Mouse (Mus musculus): Measurements from ENCODE around the gene Spaca3.

Spaca3 gene

DNA sequence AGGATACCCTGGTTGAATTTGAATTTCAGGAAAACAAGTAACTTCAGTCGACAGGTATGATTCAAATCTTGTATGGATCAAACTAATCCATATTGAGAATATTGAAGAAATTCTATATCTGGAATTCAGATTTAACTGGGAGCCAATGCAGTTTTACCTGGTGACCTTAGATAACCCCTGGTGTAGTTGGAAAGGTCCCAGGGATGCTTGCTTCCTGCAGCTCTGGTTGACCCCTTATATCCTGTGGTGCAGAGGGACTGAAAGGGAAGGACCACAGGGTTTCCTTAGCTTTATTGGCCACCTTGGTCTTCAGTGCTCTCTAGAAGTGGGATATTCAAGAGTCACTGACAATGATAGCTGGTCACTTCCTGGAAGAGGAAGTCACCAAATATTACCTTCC is 9.9 kb downstream of the Spaca3 start:
- no peak for DNase-seq (ENCODE audit: low spot score)

DNA sequence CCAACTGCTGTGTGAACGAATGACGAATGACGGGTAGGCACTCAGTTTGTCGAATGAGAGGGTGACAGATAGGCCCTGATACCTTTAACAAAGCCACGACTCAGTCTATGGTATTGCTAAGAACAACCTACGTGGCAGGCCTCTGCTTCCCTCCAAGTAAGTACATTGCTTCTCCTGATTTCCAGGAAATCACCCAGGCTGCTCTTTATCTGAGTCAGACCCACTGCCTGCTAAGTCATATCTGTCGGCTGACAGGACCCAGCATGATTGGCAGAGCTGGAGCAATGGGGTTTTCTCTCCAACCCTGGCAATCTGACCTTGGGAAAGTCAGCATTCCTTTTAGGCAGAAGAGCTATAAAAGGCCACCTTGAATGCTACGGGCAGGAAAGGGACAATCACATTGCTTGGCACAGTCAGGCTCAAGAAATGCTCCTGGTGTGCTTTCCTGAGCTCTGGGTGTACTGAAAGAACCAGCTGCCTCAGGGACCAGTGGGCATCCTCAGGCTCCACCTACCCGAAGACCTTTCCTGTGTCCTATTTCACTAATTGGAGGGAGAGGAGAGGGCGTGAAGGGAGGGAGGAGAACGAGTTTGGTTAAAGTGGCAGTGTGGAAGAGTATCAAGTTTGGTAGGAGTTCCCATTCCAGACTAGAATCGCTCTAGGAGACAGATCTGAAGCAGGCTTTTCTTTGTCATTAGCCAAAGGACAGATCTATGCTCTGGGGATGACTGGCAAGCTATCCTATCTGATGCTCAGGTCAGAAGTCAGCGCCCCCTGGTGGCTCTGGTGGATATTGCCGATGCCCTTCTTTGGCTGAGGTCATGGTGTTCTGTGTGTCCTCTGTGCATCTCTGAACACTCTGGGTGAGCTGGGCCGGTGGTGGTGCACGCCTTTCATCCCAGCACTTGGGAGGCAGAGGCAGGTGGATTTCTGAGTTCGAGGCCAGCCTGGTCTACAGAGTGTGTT is 14.6 kb downstream of the Spaca3 start:
- DNase-seq (ENCODE audit: low spot score) = peak; percentile 75

DNA sequence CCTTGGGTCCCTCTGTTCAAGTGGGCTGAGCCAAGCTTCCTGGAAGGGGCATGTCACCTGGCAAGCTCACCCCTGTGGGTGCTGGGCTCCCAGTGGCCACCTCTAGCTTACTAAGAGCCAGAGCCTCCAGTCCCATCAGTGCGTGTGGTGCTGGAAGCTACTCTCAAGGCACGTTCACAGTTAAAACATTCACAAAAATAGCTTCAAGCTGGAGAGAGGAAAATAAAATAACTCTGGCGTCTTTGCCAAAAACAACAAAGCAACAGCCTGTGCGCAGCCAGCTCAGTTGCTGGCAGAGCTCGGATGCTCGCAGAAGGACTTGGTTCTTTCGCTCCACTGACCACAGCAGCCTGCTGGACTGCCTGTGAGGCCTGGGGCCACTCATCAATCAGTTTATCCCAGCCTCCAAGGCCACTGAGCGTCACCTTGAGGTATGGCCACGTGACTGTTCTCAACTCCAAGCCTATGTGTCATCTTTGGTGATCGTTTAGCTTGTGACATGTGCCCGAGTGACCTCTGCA is 19.0 kb downstream of the Spaca3 start:
- peak; percentile 62 for DNase-seq (ENCODE audit: low spot score)

DNA sequence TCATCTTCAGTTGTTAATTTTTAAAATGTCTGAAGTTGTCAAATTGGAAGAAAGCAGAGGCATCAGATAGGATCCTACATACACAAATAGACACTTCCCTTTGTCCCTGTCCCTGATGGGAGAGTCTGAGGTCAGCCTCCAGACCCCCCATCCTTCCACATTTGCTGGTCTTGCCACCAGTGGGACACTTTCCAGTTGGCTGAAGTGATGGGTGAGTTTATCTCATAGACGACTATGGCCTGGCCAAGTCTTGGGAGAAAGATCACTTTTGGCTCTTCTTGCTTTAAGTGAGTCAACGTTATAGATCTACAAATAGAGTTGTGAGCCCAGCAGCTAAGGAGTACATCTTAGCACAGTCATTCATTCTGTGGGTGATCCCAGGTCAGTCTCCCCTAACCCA is 19.9 kb downstream of the Spaca3 start:
- no peak for DNase-seq (ENCODE audit: low spot score)

DNA sequence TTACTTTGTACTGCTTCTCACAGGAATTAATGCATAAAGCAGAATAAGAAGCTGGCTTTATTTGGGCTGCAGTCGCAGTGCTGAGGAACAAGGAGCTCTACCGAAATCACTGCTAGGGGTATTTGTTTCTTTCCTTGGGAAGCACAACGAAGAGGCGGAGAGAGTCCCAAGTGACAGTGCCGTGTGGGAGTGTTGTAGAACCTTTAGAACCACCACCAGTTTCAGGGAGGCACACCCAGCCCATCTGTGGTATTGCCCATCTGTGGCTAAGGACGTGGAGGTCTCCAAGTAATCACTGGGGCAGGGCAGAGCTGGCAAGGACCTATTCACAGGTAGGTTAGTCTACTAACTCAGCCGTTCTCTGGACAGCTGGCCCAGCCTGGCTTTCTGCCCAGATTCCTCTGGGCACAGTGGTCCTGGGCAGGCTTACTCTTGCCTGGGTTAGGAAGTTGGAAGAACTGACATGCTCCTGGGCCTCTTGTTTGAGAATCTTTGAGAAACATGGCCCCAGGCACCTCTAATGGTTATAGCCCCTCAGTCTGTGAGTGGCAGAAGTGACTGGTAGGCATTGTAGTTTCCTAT is 24.2 kb downstream of the Spaca3 start:
- no peak for DNase-seq (ENCODE audit: low spot score)

DNA sequence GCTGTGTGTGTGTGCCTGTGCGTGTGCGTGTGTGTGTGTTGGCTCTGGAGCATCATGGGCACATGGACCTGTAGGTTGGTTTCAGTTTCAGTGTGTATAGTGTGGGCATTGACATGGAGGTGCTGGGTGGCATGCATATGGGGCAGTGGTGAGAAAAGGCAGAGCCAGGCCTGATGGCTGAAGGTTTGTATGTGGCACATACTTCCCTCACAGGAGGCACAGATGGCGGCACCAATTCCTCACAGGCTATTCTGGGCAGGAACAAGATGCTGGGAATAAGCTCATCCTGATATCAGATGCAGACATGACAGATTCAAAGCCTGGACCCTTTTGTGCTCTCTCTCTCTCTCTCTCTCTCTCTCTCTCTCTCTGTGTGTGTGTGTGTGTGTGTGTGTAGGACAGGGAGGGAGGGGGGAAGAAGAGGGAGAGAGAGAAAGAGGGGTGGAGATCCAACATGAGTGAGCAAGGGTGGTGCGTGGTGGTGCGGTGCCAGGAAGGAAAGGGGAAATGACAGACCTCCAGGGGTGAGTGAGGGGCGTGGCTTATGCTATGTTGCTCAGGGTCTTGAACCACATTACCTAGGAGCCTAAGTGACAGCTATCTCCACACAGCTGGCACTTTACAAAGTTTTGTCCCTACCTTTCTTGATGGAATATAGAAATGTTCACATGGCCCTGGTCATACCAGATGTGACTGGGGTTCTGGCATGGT is 26.5 kb downstream of the Spaca3 start:
- DNase-seq (ENCODE audit: low spot score) = peak; percentile 53

DNA sequence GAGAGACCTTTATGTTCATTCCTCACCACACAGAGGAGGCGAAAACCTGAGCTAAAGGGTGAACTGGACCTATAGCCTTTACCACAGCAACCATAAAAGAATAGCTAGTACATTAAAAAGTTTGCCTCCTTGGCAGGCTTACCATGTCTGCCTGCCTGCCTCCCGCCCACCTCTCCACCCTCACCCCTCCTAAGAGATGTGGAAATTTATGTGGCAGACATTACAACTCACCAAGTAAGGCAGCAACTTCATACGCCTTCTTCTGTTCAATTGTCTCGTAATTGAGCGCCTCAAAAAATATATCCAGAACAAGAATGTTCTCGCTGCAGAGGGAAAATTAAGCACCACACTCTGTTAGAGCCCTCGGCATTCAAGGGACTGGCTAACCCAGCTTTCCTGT is 28.2 kb downstream of the Spaca3 start:
- DNase-seq (ENCODE audit: low spot score) = no peak

DNA sequence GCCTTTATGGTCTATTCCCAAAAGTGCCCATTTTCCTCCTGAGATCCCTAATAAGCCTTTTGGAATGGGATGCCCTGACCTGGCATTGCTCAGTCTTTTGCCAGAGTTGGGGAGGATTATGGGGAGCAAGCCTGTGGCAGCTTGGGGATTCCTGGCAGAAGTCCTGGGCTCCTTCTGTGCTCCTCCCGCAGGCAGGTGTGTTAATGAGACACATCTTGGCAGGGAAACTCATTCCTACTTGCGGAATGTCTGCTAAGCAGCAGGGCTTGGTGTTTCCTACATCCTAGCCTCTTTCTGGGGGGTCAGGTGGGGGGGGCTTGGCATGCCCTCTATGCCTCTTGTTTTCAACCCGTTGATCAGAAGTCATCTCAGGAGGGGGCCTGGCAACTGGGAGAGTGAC is 28.9 kb downstream of the Spaca3 start:
- no peak for DNase-seq (ENCODE audit: low spot score)

DNA sequence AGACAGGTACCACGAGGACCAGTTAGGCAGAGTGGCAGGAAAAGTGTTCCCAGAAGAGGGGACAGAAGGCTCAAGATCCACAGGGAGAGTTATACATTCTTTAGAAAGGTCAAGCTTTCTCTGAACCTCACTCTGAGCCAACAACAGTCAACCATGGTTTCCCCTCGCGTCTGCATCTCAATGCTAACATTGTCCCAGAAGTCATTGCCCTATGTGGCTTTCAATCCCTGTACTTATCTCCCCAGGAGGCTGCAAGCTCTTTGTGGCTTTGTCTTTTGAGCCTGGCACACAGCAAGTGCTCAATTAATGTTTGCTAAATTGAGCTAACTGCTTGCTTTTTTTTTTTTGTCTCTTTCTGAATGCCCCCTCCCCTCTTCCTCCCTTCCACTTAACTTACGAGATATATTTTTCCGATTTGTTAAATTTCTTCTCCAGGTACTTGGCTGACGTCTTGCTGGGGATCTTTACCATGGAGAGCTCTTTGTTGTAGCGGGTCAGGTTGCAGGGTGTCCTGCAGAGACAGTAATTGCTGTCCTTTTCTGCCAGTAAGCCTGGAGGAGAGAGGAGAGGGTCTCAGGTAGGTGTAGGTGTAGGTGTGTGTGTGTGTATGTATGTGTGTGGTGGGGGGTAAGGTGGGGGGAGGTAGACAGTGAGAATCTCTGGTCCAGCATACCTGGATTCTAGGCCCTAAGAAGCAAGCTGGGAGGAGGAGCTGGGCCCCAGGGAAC is 31.3 kb downstream of the Spaca3 start:
- DNase-seq (ENCODE audit: low spot score) = no peak

DNA sequence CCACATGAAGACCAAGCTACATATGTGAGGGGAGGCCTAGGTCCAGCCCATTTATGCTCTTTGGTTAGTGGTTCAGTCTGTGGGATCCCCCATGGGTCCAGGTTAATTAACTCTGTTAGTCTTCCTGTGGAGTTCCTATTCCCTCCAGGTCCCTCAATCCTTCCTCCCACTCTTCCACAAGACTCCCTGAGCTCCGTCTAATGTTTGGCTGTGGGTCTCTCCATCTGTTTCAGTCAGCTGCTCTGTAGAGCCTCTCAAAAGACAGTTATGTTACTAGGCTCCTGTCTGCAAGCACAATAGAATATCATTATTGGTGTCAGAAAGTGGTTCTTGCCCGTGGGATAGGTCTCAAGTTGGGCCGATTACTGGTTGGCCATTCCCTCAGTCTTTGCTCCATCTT is 37.7 kb downstream of the Spaca3 start:
- DNase-seq (ENCODE audit: low spot score) = no peak

DNA sequence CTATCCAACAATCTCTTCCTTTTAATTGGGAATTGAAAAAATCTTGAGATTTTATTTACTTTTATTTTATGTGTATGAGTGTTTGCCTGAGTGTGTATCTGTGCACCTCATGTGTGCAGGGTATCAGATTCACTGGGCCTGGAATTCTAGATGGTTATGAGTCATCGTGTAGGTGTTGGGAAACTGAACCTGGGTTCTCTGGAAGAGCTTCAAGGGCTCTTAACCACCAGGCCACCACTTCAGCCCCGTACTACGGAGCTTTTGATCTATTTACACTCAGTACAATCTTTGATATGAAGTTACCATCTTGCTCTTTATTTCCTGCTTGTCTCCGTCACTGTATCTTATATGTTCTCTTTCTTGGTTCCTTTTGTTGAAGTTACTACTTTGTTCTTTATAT is 42.4 kb downstream of the Spaca3 start:
- DNase-seq (ENCODE audit: low spot score) = no peak

DNA sequence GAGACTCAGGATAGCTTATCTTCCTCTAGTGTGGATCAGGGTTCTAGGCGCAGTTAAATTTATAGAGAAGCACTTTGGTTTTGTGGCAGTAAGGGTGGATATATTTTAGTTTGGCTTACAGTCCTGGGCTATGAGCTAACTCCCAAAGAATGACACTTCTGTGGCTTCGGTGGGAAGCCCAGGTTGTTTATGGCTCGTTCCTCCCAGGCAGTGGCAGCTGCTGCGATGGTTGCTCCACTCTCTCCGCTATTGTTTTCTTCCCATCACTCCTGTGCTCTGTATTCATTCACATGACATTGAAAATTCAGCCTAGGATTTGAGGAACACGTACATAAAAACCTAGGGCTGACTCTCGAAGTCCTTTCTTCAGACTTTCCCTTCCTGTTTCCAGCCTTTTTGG is 44.5 kb downstream of the Spaca3 start:
- DNase-seq (ENCODE audit: low spot score) = no peak

DNA sequence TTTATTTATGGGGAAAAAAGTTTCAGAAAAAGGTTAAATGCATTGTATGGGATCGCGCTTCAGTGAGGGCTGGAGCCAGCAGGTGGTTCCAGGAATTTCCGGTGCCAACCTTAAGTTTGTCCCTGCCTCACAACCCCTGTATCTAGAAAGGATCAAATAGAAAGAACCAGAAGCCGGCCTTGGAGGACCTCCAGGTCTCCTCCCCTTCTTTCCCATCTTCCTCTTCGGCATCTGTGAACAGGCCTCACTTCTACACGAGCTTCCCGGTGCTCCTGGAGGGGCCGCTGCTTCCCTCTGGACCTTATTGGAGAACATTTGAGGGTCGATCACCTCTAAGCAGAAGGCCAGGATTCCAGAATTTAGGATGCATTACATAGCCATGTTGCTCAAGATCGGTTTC is 45.3 kb downstream of the Spaca3 start:
- no peak for DNase-seq (ENCODE audit: low spot score)

DNA sequence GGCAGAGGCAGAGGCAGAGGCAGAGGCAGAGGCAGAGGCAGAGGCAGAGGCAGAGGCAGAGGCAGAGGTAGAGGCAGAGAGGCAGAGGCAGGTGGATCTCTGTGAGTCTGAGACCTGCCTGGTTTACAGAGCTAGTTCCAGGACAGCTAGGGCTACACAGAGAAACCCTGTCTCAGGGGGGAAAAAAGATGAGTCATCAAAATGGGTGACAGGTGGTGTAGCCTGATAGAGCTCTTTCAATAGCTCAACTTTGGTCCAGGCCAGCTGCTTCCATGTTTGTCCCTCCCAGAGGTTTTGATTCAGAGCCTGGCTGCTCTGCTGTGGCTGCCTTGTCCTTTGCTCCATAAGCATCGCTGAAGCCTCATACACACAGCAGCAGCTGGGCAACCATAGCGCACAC is 46.4 kb downstream of the Spaca3 start:
- no peak for DNase-seq (ENCODE audit: low spot score)

DNA sequence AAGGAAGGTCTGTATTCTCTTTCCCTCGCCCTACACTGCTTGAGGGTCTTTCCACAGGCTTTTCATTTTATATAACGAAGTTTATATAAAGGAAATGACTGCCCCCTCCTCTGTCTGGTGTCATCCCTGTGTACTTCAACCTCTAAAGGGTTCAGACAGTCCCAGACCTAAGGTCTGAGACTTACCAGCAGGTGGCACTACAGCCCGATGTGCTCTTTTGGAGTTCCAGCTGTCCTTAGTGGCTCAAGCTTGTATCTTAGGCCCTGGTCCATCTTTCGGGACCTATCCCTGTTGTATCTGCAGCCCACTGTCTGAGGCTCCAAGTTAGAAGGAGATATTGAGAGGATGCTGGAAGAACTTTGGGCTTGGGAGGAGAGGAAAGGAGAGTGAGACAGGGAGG is 48.3 kb downstream of the Spaca3 start:
- peak; percentile 75 for DNase-seq (ENCODE audit: low spot score)

DNA sequence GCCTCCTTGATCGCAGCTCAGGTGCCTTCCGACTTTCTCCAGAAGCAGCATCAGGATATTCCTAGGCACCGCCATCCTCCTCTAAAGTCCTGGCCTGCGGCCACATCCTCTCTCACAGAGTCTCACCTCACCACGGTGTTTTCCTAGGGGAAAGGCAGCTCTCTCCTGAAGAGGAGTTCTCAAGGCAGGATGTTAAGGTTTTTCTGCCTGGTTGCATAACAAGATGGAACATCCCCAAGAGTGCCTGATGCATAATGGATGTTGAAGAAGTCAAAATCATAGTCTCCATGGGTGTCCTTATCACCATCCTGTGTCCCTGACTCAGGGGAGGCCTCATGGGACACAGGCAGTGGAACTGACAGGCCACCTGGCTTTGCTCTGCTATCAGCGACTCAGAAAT is 49.7 kb downstream of the Spaca3 start:
- DNase-seq (ENCODE audit: low spot score) = peak; percentile 29

DNA sequence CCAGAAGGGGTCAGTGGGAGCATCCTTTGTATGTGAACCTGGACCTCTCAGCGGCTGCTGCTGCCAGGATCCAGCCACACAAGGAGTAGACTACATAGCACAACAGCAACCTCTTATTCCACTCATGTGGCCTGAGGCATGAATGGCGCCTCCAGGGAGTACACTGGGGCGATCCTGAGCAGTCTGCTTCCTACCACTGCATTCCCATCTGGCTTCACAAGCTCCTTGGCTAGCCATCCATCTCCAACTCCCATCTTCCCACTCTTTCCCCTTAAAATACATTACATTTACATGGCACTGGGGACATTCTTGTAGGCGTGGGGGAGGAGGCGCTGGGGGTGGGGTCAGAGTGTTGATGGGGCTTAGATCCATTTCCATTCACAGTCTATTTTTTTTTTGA is 54.6 kb downstream of the Spaca3 start:
- no peak for DNase-seq (ENCODE audit: low spot score)

DNA sequence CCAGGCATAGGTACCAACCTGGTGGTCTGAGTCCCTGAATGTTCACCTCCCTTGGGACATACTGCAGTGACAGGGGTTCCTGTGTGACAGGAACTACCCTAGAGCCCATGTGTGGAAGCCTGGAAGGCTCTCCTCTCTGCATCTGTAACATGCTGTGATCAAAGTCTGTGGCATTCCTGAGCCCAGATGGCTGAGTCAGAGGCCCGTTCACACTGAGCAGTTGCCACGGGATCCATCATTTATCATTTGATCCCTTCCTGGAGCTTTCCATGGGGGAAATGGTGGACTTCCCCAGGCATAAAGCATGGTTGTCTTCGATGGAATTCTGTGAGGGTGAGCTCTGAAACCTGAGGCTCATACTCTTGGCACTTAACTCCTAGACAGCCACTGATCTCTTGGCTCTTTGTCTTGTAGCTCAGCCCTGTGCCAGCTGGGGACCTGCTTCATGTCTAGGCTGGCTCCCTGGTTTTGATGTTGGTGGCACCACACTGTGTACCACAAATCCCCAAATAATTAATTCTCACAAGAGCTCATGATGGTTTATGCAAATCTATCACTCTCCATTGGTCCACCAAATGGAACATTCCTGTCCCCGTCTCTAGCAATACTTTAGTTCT is 55.4 kb downstream of the Spaca3 start:
- no peak for DNase-seq (ENCODE audit: low spot score)

All from layer of hippocampus, adult 11-12 months (tissue).